Mouse (Mus musculus) adrenal gland, adult 8-10 months (tissue): Measurements from ENCODE around the gene Bbc3. TPM values are rescaled to one million over a fixed set of nuclear protein-coding genes. Genes with fewer than 3 reads are reported as not detected.
A peak's percentile ranks its signal among the peaks of the same experiment; 100 is the strongest.
"Not testable (repeated sequence)": the region's sequence is repeated elsewhere in the genome, so short reads cannot be mapped to it uniquely, and the experiment has no call there.

Source experiments
- DNase-seq: peaks from one replicate; pipeline ENCODE4 v3.0.0; 2022
- total RNA-seq, 4 experiments: library from RNA; stranded (reverse); gene quantifications; 2 replicates each; pipeline ENCODE4 v1.2.4; 2022

Bbc3 gene
- total RNA-seq, 4 experiments from 2014 or later, result 4.3 to 10.1 (median 5.2) TPM

- DNase-seq, result peak; percentile 92
Observed at GRCm38 (mm10) chr7:16294837-16295236, 13.4 kb upstream of the Bbc3 start.

- peak; percentile 82 for DNase-seq
Observed at GRCm38 (mm10) chr7:16295321-16295900, 12.8 kb upstream of the Bbc3 start.

GRCm38 (mm10) chr7:16296146-16296545 is 12.0 kb upstream of the Bbc3 start:
- DNase-seq, result no peak

- peak; percentile 89 for DNase-seq
Observed at GRCm38 (mm10) chr7:16296766-16297390, 11.3 kb upstream of the Bbc3 start.

- DNase-seq, result no peak
Observed at GRCm38 (mm10) chr7:16297616-16298015, 10.6 kb upstream of the Bbc3 start.

- no peak for DNase-seq
Observed at GRCm38 (mm10) chr7:16298927-16299326, 9.3 kb upstream of the Bbc3 start.

GRCm38 (mm10) chr7:16299419-16300035 is 8.7 kb upstream of the Bbc3 start:
- peak; percentile 90 for DNase-seq

GRCm38 (mm10) chr7:16307141-16307540 is 1.1 kb upstream of the Bbc3 start:
- DNase-seq, result not testable (repeated sequence)

GRCm38 (mm10) chr7:16308555-16309317 is 543 bp downstream of the Bbc3 start:
- no peak for DNase-seq

- peak; percentile 86 for DNase-seq
Observed at GRCm38 (mm10) chr7:16309318-16310019, 1.3 kb downstream of the Bbc3 start.

- DNase-seq, result peak; percentile 76
Observed at GRCm38 (mm10) chr7:16310020-16310520, 1.9 kb downstream of the Bbc3 start.

- DNase-seq, result no peak
Observed at GRCm38 (mm10) chr7:16310521-16311452, 2.6 kb downstream of the Bbc3 start.

GRCm38 (mm10) chr7:16311453-16312004 is 3.3 kb downstream of the Bbc3 start:
- DNase-seq, result no peak

GRCm38 (mm10) chr7:16312011-16312671 is 3.9 kb downstream of the Bbc3 start:
- DNase-seq, result peak; percentile 37

GRCm38 (mm10) chr7:16312672-16313311 is 4.6 kb downstream of the Bbc3 start:
- DNase-seq, result peak; percentile 78

- peak; percentile 71 for DNase-seq
Observed at GRCm38 (mm10) chr7:16313481-16314220, 5.5 kb downstream of the Bbc3 start.

- DNase-seq, result no peak
Observed at GRCm38 (mm10) chr7:16314221-16314775, 6.1 kb downstream of the Bbc3 start.

GRCm38 (mm10) chr7:16315222-16315759 is 7.1 kb downstream of the Bbc3 start:
- no peak for DNase-seq
